Mouse (Mus musculus): ENCODE data around the gene Arid3a.

GRCm38 (mm10) chr10:79986232-79986878 is 59.5 kb downstream of the Arid3a start:
- no peak for TF ChIP-seq CTCF (IDR thresholded peaks at IDR 0.05; ENCODE audit: borderline replicate concordance, control insufficient read depth, extremely low read depth, insufficient read depth, low read length, poor library complexity)
- no peak for TF ChIP-seq POLR2A (IDR thresholded peaks at IDR 0.05; ENCODE audit: control insufficient read depth, extremely low read depth, insufficient read depth, low read length, poor library complexity)
